Mouse (Mus musculus): Measurements from ENCODE around the gene Rmi2. TPM values are rescaled to one million over a fixed set of nuclear protein-coding genes. Genes with fewer than 3 reads are reported as not detected.

Gene Rmi2
- polyA plus RNA-seq, 1 experiment from 2014 or later: 2.5 TPM

Other genes starting within 250 kb of the Rmi2 start
- 2.7 and 3.4 TPM in 2 replicates for gene Socs1, start 49.5 kb upstream of the Rmi2 start, polyA plus RNA-seq (2016; fragmentation: Nextera tagmentation; extraction: Ambion mirVana)
- not detected in 2 replicates for gene Tnp2, start 46.4 kb upstream of the Rmi2 start, polyA plus RNA-seq (2016; fragmentation: Nextera tagmentation; extraction: Ambion mirVana)
- gene Prm3, start 44.1 kb upstream of the Rmi2 start, polyA plus RNA-seq (2016; fragmentation: Nextera tagmentation; extraction: Ambion mirVana): not detected in 2 replicates
- gene Prm2, start 38.9 kb upstream of the Rmi2 start, polyA plus RNA-seq (2016; fragmentation: Nextera tagmentation; extraction: Ambion mirVana): not detected in 2 replicates
- not detected in 2 replicates for gene Prm1, start 29.2 kb upstream of the Rmi2 start, polyA plus RNA-seq (2016; fragmentation: Nextera tagmentation; extraction: Ambion mirVana)
- gene Gm11172, start 22.1 kb upstream of the Rmi2 start, polyA plus RNA-seq (2016; fragmentation: Nextera tagmentation; extraction: Ambion mirVana): not detected in 2 replicates
- gene Snn, start 225.9 kb downstream of the Rmi2 start, polyA plus RNA-seq (2016; fragmentation: Nextera tagmentation; extraction: Ambion mirVana): 84.0 and 94.7 TPM in 2 replicates
- gene Litaf, start 231.1 kb downstream of the Rmi2 start, polyA plus RNA-seq (2016; fragmentation: Nextera tagmentation; extraction: Ambion mirVana): 88.8 and 127 TPM in 2 replicates